Mouse (Mus musculus): ENCODE results near the gene C2cd4a. TPM values are rescaled to one million over a fixed set of nuclear protein-coding genes. Genes with fewer than 3 reads are reported as not detected.

The C2cd4a gene
- 0.27 and 0.45 TPM in 2 replicates for polyA plus RNA-seq (2015; fragmentation: Nextera tagmentation; extraction: Ambion mirVana)

- no peak for ATAC-seq (replicated peaks)
- Histone ChIP-seq H3K4me1 (peaks cover 21% of the 10 kb centered on the region), H3K27ac (peak within 1 kb of the TSS; percentile 23; the same call in 1 of the 2 replicates), H3K4me3 (peak within 1 kb of the TSS; percentile 59), H3K9me3 (no peaks in the 10 kb centered on the region), H3K9ac (peak within 1 kb of the TSS; percentile 40), H3K36me3 (replicated peaks) (no peaks in the 10 kb centered on the region), H3K27me3 (replicated peaks) (peaks cover 48% of the 10 kb centered on the region), H3K4me2 (peak within 1 kb of the TSS; percentile 75)
- WGBS = 3% methylated on average over 20 of the region's 20 CpGs
Measured at GRCm38 (mm10) chr9:67832046-67832605, at the start of gene C2cd4a. Gene C2cd4a (minus strand): TSS chr9:67832330.

GRCm38 (mm10) chr9:67878197-67878769 lies 46.2 kb upstream of the C2cd4a start:
- Histone ChIP-seq H3K27ac (no peak overlapping the region), H3K4me2 (no peak overlapping the region), H3K36me3 (replicated peaks) (0 out of 2 replicates have a peak, but pooled peaks cover 2% of the 10 kb centered on the region), H3K9ac (no peak overlapping the region), H3K27me3 (replicated peaks) (no peaks in the 10 kb centered on the region), H3K4me3 (no peak overlapping the region), H3K4me1 (no peaks in the 10 kb centered on the region), H3K9me3 (no peaks in the 10 kb centered on the region)
- no peak for ATAC-seq (replicated peaks)
- WGBS = 92% methylated on average over 11 of the region's 11 CpGs

- Histone ChIP-seq H3K27me3 (replicated peaks) (no peaks in the 10 kb centered on the region), H3K4me3 (no peak overlapping the region), H3K36me3 (replicated peaks) (0 out of 2 replicates have a peak, but pooled peaks cover 2% of the 10 kb centered on the region), H3K4me1 (no peaks in the 10 kb centered on the region), H3K27ac (no peak overlapping the region), H3K9ac (no peak overlapping the region), H3K9me3 (no peaks in the 10 kb centered on the region), H3K4me2 (no peak overlapping the region)
- 86% methylated on average over 14 of the region's 14 CpGs for WGBS
- ATAC-seq (replicated peaks) = no peak
Measured at GRCm38 (mm10) chr9:67877081-67877718, 45.1 kb upstream of the C2cd4a start.

- H3K9ac ChIP-seq = no peak overlapping the region
- H3K4me2 ChIP-seq = no peak overlapping the region
- H3K4me1 ChIP-seq = no peaks in the 10 kb centered on the region
- 57% methylated on average over 2 of the region's 2 CpGs for whole genome bisulfite sequencing
- no peaks in the 10 kb centered on the region for H3K36me3 ChIP-seq (replicated peaks)
- H3K27ac ChIP-seq = no peak overlapping the region
- ATAC-seq (replicated peaks) = no peak
- no peaks in the 10 kb centered on the region for H3K9me3 ChIP-seq
- no peaks in the 10 kb centered on the region for H3K27me3 ChIP-seq (replicated peaks)
- H3K4me3 ChIP-seq = no peak overlapping the region
Measured at GRCm38 (mm10) chr9:67875337-67875736, 43.2 kb upstream of the C2cd4a start.

- Histone ChIP-seq H3K27ac (no peak overlapping the region), H3K36me3 (replicated peaks) (no peaks in the 10 kb centered on the region), H3K9me3 (no peaks in the 10 kb centered on the region), H3K4me3 (no peak overlapping the region), H3K27me3 (replicated peaks) (no peaks in the 10 kb centered on the region), H3K4me2 (no peak overlapping the region), H3K4me1 (no peaks in the 10 kb centered on the region), H3K9ac (no peak overlapping the region)
- WGBS = 71% methylated on average over 7 of the region's 7 CpGs
- ATAC-seq (replicated peaks) = no peak
Measured at GRCm38 (mm10) chr9:67874522-67875222, 42.5 kb upstream of the C2cd4a start.

- no peaks in the 10 kb centered on the region for H3K4me1 ChIP-seq
- no peaks in the 10 kb centered on the region for H3K36me3 ChIP-seq (replicated peaks)
- WGBS = 93% methylated on average over 16 of the region's 16 CpGs
Measured at GRCm38 (mm10) chr9:67869691-67870450, 37.7 kb upstream of the C2cd4a start.

GRCm38 (mm10) chr9:67867411-67867810 lies 35.3 kb upstream of the C2cd4a start:
- H3K4me3 ChIP-seq = no peak overlapping the region
- no peaks in the 10 kb centered on the region for H3K4me1 ChIP-seq
- WGBS = 74% methylated on average over 6 of the region's 6 CpGs
- H3K36me3 ChIP-seq (replicated peaks) = no peaks in the 10 kb centered on the region
- no peak for ATAC-seq (replicated peaks)
- no peaks in the 10 kb centered on the region for H3K9me3 ChIP-seq
- H3K4me2 ChIP-seq = no peak overlapping the region
- H3K9ac ChIP-seq = no peak overlapping the region
- H3K27me3 ChIP-seq (replicated peaks) = no peaks in the 10 kb centered on the region
- no peak overlapping the region for H3K27ac ChIP-seq

More at GRCm38 (mm10) chr9:67869691-67870450, 37.7 kb upstream of the C2cd4a start:
- no peak overlapping the region for H3K9ac ChIP-seq
- H3K27ac ChIP-seq = no peak overlapping the region
- no peak overlapping the region for H3K4me2 ChIP-seq
- ATAC-seq (replicated peaks) = no peak
- no peak overlapping the region for H3K4me3 ChIP-seq
- no peaks in the 10 kb centered on the region for H3K9me3 ChIP-seq
- H3K27me3 ChIP-seq (replicated peaks) = no peaks in the 10 kb centered on the region

DNA sequence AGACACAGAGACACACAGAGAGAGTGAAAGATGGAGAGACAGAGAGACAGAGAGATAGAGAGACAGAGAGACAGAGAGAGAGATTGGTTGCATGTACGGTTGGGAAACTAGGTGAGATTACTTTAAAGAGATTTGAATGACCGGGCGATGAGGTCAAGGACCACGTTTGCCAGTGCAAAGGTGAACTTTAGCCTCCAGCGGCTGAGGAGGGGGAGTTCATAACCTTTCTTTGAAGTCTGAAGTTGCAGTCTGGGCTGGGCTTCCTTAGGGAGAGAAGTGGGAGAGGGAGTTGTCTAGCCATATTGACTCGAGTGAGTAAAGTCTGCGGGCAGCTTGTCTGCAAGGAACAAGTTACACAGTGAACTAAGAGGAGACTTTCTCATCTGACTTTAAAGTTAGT lies 33.3 kb upstream of the C2cd4a start:
- ATAC-seq (replicated peaks) = no peak
- Histone ChIP-seq H3K36me3 (replicated peaks) (no peaks in the 10 kb centered on the region), H3K4me3 (no peak overlapping the region), H3K4me1 (no peaks in the 10 kb centered on the region), H3K27ac (no peak overlapping the region), H3K4me2 (no peak overlapping the region), H3K9ac (no peak overlapping the region), H3K9me3 (no peaks in the 10 kb centered on the region), H3K27me3 (replicated peaks) (no peaks in the 10 kb centered on the region)
- 74% methylated on average over 7 of the region's 7 CpGs for WGBS

- no peak overlapping the region for H3K4me3 ChIP-seq
- H3K27ac ChIP-seq = no peak overlapping the region
- H3K4me2 ChIP-seq = no peak overlapping the region
- no peak for ATAC-seq (replicated peaks)
- 55% methylated on average over 4 of the region's 4 CpGs for WGBS
- H3K27me3 ChIP-seq (replicated peaks) = no peaks in the 10 kb centered on the region
- H3K4me1 ChIP-seq = no peaks in the 10 kb centered on the region
- no peaks in the 10 kb centered on the region for H3K9me3 ChIP-seq
- no peak overlapping the region for H3K9ac ChIP-seq
- no peaks in the 10 kb centered on the region for H3K36me3 ChIP-seq (replicated peaks)
Measured at GRCm38 (mm10) chr9:67864011-67864410, 31.9 kb upstream of the C2cd4a start.

DNA sequence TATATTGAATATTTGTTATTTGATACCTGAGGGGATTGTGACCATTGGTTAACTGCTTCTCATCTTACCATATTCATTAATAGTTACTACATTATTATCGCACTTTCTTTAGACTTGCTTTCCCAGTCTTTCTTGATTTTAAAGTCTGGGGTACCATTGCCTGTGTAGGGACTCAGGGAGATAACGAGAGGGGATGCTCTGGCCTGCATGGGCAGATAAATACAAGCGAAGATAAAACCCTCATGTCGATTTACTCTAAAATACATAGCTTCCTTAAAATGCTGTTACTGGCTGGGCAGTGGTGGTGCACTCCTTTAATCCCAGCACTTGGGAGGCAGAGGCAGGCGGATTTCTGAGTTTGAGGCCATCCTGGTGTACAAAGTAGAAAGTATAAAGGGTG lies 31.2 kb upstream of the C2cd4a start:
- Histone ChIP-seq H3K27ac (no peak overlapping the region), H3K9me3 (no peaks in the 10 kb centered on the region), H3K4me2 (no peak overlapping the region), H3K4me3 (no peak overlapping the region), H3K9ac (no peak overlapping the region), H3K27me3 (replicated peaks) (no peaks in the 10 kb centered on the region), H3K4me1 (no peaks in the 10 kb centered on the region), H3K36me3 (replicated peaks) (no peaks in the 10 kb centered on the region)
- WGBS = 94% methylated on average over 5 of the region's 5 CpGs
- no peak for ATAC-seq (replicated peaks)

DNA sequence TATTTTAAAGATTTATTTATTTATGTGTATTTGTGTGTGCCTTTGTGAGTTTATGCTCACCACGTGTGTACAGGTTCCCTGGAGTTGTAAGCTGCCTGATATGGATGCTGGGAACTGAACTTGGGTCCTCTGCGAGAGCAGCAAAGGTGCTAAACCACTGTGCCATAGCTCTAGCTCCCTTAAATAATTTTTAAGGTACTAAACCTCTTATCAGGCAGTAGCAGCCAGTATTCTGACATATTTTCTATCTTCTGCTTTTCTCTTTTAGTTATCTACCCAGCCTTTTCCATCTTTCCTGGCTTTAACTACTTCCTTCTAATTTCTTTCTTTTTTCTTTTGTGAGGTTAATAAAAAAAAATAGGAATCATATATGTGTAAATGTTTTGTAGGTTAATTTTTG lies 28.1 kb upstream of the C2cd4a start:
- Histone ChIP-seq H3K9me3 (no peaks in the 10 kb centered on the region), H3K36me3 (replicated peaks) (peaks cover 3% of the 10 kb centered on the region; the same call in 1 of the 2 replicates), H3K4me1 (no peaks in the 10 kb centered on the region), H3K27me3 (replicated peaks) (no peaks in the 10 kb centered on the region), H3K4me2 (no peak overlapping the region), H3K4me3 (no peak overlapping the region), H3K27ac (no peak overlapping the region), H3K9ac (no peak overlapping the region)
- WGBS = 84% methylated on average over 2 of the region's 2 CpGs
- no peak for ATAC-seq (replicated peaks)

DNA sequence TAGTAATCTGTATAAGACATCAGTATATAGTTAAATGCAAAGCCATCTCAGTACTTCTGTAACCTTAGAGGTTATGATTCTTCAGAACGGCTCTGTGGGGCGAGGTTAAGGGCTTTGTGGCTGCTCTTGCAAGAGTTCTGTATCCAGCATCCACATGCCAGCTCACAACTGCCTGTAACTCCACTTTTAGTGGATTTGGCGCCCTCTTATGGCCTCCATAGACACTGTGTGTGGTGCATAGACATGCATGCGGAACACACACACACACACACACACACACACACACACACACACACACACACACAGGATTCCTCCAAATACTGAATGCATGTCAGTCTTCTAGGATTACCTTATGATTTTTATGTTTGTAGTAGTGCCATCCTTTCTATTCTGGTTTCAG lies 19.0 kb upstream of the C2cd4a start:
- Histone ChIP-seq H3K9ac (no peak overlapping the region), H3K27me3 (replicated peaks) (no peaks in the 10 kb centered on the region), H3K4me3 (no peak overlapping the region), H3K4me2 (no peak overlapping the region), H3K4me1 (no peaks in the 10 kb centered on the region), H3K9me3 (no peaks in the 10 kb centered on the region), H3K27ac (no peak overlapping the region), H3K36me3 (replicated peaks) (peaks cover 10% of the 10 kb centered on the region; the same call in 1 of the 2 replicates)
- 80% methylated on average over 4 of the region's 4 CpGs for WGBS
- no peak for ATAC-seq (replicated peaks)
